Comparison of ENCODE assay signal across 7 mouse cellular contexts in the genomic region with DNA sequence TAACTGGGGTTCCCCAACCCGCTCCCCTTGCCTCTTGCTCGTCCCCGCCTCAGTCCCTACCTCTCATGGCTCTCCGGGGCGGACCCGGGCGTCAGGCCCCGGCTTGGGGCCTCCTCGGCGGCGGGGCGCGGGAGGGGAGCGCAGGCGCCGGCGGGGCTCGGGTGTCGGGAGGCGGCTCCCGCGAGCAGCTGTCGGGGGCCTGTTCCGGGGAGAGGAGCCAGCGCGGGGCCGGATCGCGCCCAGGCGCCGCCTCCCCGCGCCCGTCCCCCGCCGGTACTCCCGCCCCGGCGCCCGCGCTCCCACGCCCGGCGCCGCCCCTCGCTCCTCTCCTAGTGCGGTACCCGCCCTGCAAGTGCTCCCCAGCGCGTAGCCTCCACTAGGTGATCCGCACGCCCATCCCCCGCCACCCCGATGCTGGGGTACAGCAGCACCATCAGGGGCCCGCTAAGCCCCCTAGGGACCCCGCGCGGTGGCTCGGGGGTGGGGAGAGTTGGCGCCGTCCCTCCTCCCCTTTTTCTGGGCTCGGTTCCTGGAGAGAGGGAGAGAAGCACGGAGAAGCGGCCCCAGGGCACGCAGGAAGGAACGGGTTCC. TPM values are rescaled to one million over a fixed set of nuclear protein-coding genes. Genes with fewer than 3 reads are reported as not detected.
A peak's percentile ranks its signal among the peaks of the same experiment; 100 is the strongest.
DNase-seq lines count a peak whose midpoint lies in the region; ATAC-seq lines count a peak whose summit lies in the region.

No protein-coding gene starts in this region.

- intact Hi-C loops in left cerebral cortex, postnatal 4 days (cut with DNase I): no loop called here

- peaks cover 35% of the 10 kb centered on the region for H3K4me1 ChIP-seq in midbrain, embryonic 11.5 days (ENCODE audit: control insufficient read depth, insufficient read depth, low read length)

- peak overlapping the region; percentile 86 for H3K4me3 ChIP-seq in midbrain, embryonic 11.5 days (ENCODE audit: low read depth, low read length)

- H3K27ac ChIP-seq in midbrain, embryonic 11.5 days (ENCODE audit: low read depth, low read length): peak overlapping the region; percentile 100

- H3K4me2 ChIP-seq in midbrain, embryonic 11.5 days: peak overlapping the region; percentile 93

- H3K27me3 ChIP-seq in midbrain, embryonic 11.5 days (ENCODE audit: control insufficient read depth, insufficient read depth, low read length): no peaks in the 10 kb centered on the region

- DNase-seq in adrenal gland, adult (ENCODE audit: inconsistent age in 2 of 2, low spot score in 1 of 2): peak; percentile 88 to 94
- DNase-seq in embryo, embryonic 10.5 days (ENCODE audit: low spot score): peak; percentile 66
- DNase-seq in heart, adult 11 months: peak; percentile 99
- DNase-seq in kidney, adult 11 months: peak; percentile 87
- peak; percentile 77 for DNase-seq in left cerebral cortex, postnatal 4 days
- DNase-seq in midbrain, embryonic 11.5 days (ENCODE audit: low spot score, missing footprints): peak; percentile 96
- DNase-seq in spleen, postnatal 10 days (ENCODE audit: low spot score in 2 of 2): peak; percentile 18 to 47

- peaks cover 5% of the 10 kb centered on the region for H3K36me3 ChIP-seq in midbrain, embryonic 11.5 days (ENCODE audit: control insufficient read depth, insufficient read depth, low read length)

- H3K9ac ChIP-seq in midbrain, embryonic 11.5 days (ENCODE audit: low read length): peak overlapping the region; percentile 98

- H3K9me3 ChIP-seq in midbrain, embryonic 11.5 days (ENCODE audit: control insufficient read depth, low read length): no peaks in the 10 kb centered on the region; the same call in 1 of the 2 replicates

- whole genome bisulfite sequencing in midbrain, embryonic 11.5 days: under 1% methylated on average over 42 of the region's 66 CpGs

- peak; percentile 3 for ATAC-seq in midbrain, embryonic 11.5 days (ENCODE audit: low FRiP score)

RNA-seq across cellular contexts. Expression of a gene that starts 4.0 kb away (rescaled TPM):
- total RNA-seq in left cerebral cortex, postnatal 4 days (2021): 10 to 100 TPM; 42.6 to 50.1 TPM
- polyA plus RNA-seq in midbrain, embryonic 11.5 days (2014; fragmentation: Nextera tagmentation; extraction: Ambion mirVana): 78.4 and 92.1 TPM in 2 replicates

RNA-seq across cellular contexts. Expression of a gene that starts 26.9 kb away (rescaled TPM):
- total RNA-seq in left cerebral cortex, postnatal 4 days (2021): 10 to 100 TPM; 29.1 to 31.8 TPM
- 39.3 TPM in 2 replicates for polyA plus RNA-seq in midbrain, embryonic 11.5 days (2014; fragmentation: Nextera tagmentation; extraction: Ambion mirVana)

RNA-seq across cellular contexts. Expression of a gene that starts 33.1 kb away (rescaled TPM):
- total RNA-seq in left cerebral cortex, postnatal 4 days (2021): 10 to 100 TPM; 51.5 to 53.3 TPM
- 9.8 and 10.5 TPM in 2 replicates for polyA plus RNA-seq in midbrain, embryonic 11.5 days (2014; fragmentation: Nextera tagmentation; extraction: Ambion mirVana)

RNA-seq across cellular contexts. Expression of a gene that starts 57.0 kb away (rescaled TPM):
- total RNA-seq in left cerebral cortex, postnatal 4 days (2021): not detected
- polyA plus RNA-seq in midbrain, embryonic 11.5 days (2014; fragmentation: Nextera tagmentation; extraction: Ambion mirVana): 0.14 TPM in 1 of 2 replicates, not detected in the other

Comparison
In these comparisons a context has a peak if more than half of its experiments do, and no peak if none do; other contexts are left out.
1. Peak in every context shown above with its lines: DNase-seq, ATAC-seq, H3K4me3 ChIP-seq and H3K27ac ChIP-seq.
2. DNase-seq: peak in every context shown above with its lines; median percentile 99 in heart, adult 11 months; 96 in midbrain, embryonic 11.5 days; 91 in adrenal gland, adult; 87 in kidney, adult 11 months; 77 in left cerebral cortex, postnatal 4 days; 66 in embryo, embryonic 10.5 days; 32 in spleen, postnatal 10 days.